Mouse (Mus musculus) liver, adult 2 months (tissue): ENCODE measurements around the gene Adamtsl1.

ENCODE experiments used
- CTCF ChIP-seq: fragments of 200-500 bp; IDR thresholded peaks from 2 replicates; pipeline ENCODE4 v1.5.1; 2011; ENCODE audit warnings: low read depth, low read length, control low read depth
- POLR2A ChIP-seq: fragments of 200-500 bp; IDR thresholded peaks from 2 replicates; pipeline ENCODE4 v1.6.1; 2011; ENCODE audit warnings: low read length, control low read depth; ENCODE audit not compliant: insufficient read depth; ENCODE audit errors: extremely low read depth

- TF ChIP-seq POLR2A: no peak
- TF ChIP-seq CTCF: no peak
Measured at GRCm38 (mm10) chr4:85618746-85619145, 104.8 kb downstream of the Adamtsl1 start.
